Mouse (Mus musculus): ENCODE measurements at regions not wholly inside any gene's neighbourhood (a gene's known extent, or its start where the extent isn't known, plus 50 kb on each side); places are given as distances from the start of the nearest gene placed in this dataset.

DNA sequence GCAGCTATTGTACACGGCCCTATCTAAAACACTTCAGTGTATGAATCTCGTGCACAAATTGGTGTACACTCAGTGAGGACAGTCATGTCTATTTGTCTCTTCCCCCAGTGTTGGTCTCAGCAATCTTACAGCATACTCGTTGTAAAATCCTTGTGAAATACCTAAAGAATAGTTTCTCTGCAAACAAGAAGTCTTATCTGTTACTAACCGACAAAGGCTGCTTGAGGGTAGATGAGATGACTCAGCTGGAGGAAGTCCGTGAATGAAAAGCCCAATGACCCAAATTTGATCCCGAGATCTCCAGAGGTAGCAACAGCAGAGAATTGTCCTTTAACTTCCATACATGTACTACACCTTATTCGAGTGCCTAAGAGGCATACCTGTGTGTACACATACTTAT is 342.0 kb downstream of the Bckdhb start:
- TF ChIP-seq CTCF (IDR thresholded peaks at IDR 0.05; ENCODE audit: control insufficient read depth, insufficient read depth, low read length) = no peak
- TF ChIP-seq POLR2A (IDR thresholded peaks at IDR 0.05; ENCODE audit: borderline replicate concordance, control insufficient read depth, low read depth, low read length) = no peak
